Mouse (Mus musculus) neural tube, embryonic 13.5 days (tissue): ENCODE measurements around the gene Noxo1. TPM values are rescaled to one million over a fixed set of nuclear protein-coding genes. Genes with fewer than 3 reads are reported as not detected.
A peak's percentile ranks its signal among the peaks of the same experiment; 100 is the strongest.

Experiments
- ATAC-seq: fragments of 200-750 bp; cut with Nextera tagmentation; 2 replicates; pipeline ENCODE4 v1.8.0; 2017; ENCODE audit warnings: low read depth, mild to moderate bottlenecking, moderate TSS enrichment, moderate library complexity
- H3K27ac ChIP-seq: fragments of 300-500 bp; sonication (generic); replicated peaks from 2 replicates; pipeline ENCODE4 v1.5.1; 2015; ENCODE audit warnings: moderate library complexity, mild to moderate bottlenecking, inconsistent platforms
- H3K27me3 ChIP-seq: fragments of 300-500 bp; sonication (generic); 2 replicates; pipeline ENCODE4 v1.6.1; 2015; ENCODE audit warnings: mild to moderate bottlenecking, inconsistent platforms
- H3K36me3 ChIP-seq: fragments of 300-500 bp; sonication (generic); 2 replicates; pipeline ENCODE4 v1.6.1; 2015; ENCODE audit warnings: mild to moderate bottlenecking, inconsistent platforms
- H3K4me1 ChIP-seq: fragments of 300-500 bp; sonication (generic); replicated peaks from 2 replicates; pipeline ENCODE4 v1.6.1; 2015; ENCODE audit warnings: inconsistent platforms
- H3K4me2 ChIP-seq: fragments of 300-500 bp; sonication (generic); 2 replicates; pipeline ENCODE4 v1.6.1; 2015; ENCODE audit warnings: inconsistent platforms, mild to moderate bottlenecking, moderate library complexity
- H3K4me3 ChIP-seq: fragments of 300-500 bp; sonication (generic); 2 replicates; pipeline ENCODE4 v1.5.1; 2015; ENCODE audit warnings: mild to moderate bottlenecking, inconsistent platforms
- H3K9ac ChIP-seq: fragments of 300-500 bp; sonication (generic); 2 replicates; pipeline ENCODE4 v1.6.1; 2015; ENCODE audit warnings: moderate library complexity, mild to moderate bottlenecking, inconsistent platforms
- H3K9me3 ChIP-seq: fragments of 300-500 bp; sonication (generic); 2 replicates; pipeline ENCODE4 v1.6.1; 2016; ENCODE audit warnings: inconsistent platforms
- WGBS: fragments of 180-500 bp; shearing (Covaris S2); methylation state at CpG from one replicate; pipeline ENCODE4 v1.1.7; 2015; 5-methylcytosine and 5-hydroxymethylcytosine counted together
- polyA plus RNA-seq: library from polyadenylated mRNA; unstranded; fragments of >200 nt; fragmentation: Nextera tagmentation; extraction: Ambion mirVana; gene quantifications from 2 replicates; pipeline ENCODE4 v1.2.1, GENCODE M21; 2015

Gene Noxo1
- polyA plus RNA-seq = 1.1 and 1.5 TPM in 2 replicates

DNA sequence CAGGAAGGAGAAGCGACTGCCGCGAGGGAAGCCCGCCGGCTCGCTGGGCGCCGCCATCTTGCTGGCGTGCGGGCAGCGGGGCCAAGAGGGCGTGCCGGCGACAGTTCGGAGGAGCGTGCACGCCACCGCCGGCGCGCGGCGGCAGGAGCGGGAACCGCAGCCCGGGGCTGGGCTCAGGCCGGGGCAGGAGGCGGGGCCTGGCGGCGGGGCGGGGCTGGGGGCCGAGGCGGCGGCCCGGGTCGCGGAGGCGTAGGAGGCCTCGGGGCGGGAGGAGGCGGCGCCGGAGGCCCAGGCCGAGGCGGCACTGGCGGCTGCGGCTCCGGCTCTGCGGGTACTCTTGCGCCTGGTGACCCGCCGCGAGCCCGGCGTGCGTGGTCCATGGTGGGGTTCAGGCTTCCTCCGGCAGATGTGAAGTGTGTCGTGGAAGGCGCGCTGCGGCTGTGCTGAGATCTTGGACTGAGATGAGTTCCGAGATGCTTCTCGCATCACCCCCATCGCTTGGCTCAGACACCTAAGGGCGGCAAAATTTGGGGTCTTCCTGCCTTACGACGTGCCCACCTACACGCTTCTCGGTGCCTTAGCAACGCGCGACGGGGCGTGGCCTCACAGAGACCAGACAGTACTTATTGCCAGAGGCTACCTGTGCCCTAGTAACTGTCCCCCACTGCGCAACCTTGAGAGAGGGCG lies at the start of gene Noxo1, which contains the start of gene Gfer:
TSS of gene Noxo1 (plus strand) at position 224 of the 687 bp plus-strand sequence.
TSS of gene Gfer (minus strand) at position 146 of the 687 bp plus-strand sequence.
- Histone ChIP-seq H3K36me3 (peaks cover 35% of the 10 kb centered on the region), H3K27ac (peak within 1 kb of the TSS; percentile 90), H3K9ac (peak within 1 kb of the TSS; percentile 86), H3K9me3 (no peaks in the 10 kb centered on the region), H3K4me3 (peak within 1 kb of the TSS; percentile 77), H3K4me2 (peak within 1 kb of the TSS; percentile 79), H3K4me1 (peaks cover 36% of the 10 kb centered on the region), H3K27me3 (peaks cover 9% of the 10 kb centered on the region)
- under 1% methylated on average over 61 of the region's 76 CpGs for WGBS
- ATAC-seq = peak; percentile 95

DNA sequence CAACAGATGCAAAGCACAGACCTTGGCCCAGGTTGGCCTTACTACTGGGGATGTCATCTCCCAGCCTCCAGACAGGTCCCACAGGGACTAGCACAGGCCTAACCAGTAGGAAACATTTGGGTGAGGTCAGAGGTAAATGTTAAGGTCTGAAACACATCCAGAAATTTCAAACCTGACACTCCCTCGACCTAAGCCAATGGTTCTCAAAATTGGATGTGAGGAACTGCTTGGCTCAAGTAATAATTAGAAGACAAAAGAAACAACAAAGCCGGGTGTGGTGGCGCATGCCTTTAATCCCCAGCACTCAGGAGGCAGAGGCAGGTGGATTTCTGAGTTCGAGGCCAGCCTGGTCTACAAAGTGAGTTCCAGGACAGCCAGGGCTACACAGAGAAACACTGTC lies 49.7 kb upstream of the Noxo1 start:
- 85% methylated on average over 4 of the region's 4 CpGs for WGBS
- no peak overlapping the region for H3K9ac ChIP-seq
- H3K27ac ChIP-seq = 0 out of 2 replicates have a peak overlapping the region, but pooled peaks have one; percentile 23
- H3K4me2 ChIP-seq = no peak overlapping the region
- peaks cover 38% of the 10 kb centered on the region for H3K4me1 ChIP-seq
- H3K9me3 ChIP-seq = no peaks in the 10 kb centered on the region
- no peaks in the 10 kb centered on the region for H3K36me3 ChIP-seq
- ATAC-seq = no peak
- no peak overlapping the region for H3K4me3 ChIP-seq
- peaks cover 26% of the 10 kb centered on the region for H3K27me3 ChIP-seq

DNA sequence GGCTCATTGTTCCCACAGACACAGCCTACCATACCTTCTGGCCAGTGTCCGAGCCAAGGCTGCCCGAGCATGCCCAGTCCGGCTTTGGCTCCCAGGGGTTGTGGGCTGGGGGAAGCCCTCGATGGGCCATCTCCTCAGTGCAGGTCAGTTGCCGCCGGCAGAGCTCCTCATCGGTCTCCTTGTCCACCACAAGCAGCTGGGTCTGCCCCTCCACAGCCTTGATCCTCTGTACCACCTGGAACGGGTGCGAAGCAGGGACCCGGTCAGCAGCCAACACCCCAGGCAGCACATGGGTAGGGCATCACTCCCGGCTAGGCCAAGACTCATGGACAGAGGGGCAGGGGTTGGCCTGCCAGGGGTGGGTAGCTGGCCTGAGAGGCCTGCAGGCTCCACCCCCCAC lies 48.5 kb upstream of the Noxo1 start:
- Histone ChIP-seq H3K4me1 (peaks cover 38% of the 10 kb centered on the region), H3K9me3 (no peaks in the 10 kb centered on the region), H3K9ac (peak overlapping the region; percentile 18; the same call in 1 of the 2 replicates), H3K4me2 (peak overlapping the region; percentile 13; the same call in 1 of the 2 replicates), H3K4me3 (peak overlapping the region; percentile 13; the same call in 1 of the 2 replicates), H3K27ac (peak overlapping the region; percentile 28; the same call in 1 of the 2 replicates), H3K27me3 (peaks cover 28% of the 10 kb centered on the region), H3K36me3 (no peaks in the 10 kb centered on the region)
- 80% methylated on average over 11 of the region's 11 CpGs for WGBS
- no peak for ATAC-seq

DNA sequence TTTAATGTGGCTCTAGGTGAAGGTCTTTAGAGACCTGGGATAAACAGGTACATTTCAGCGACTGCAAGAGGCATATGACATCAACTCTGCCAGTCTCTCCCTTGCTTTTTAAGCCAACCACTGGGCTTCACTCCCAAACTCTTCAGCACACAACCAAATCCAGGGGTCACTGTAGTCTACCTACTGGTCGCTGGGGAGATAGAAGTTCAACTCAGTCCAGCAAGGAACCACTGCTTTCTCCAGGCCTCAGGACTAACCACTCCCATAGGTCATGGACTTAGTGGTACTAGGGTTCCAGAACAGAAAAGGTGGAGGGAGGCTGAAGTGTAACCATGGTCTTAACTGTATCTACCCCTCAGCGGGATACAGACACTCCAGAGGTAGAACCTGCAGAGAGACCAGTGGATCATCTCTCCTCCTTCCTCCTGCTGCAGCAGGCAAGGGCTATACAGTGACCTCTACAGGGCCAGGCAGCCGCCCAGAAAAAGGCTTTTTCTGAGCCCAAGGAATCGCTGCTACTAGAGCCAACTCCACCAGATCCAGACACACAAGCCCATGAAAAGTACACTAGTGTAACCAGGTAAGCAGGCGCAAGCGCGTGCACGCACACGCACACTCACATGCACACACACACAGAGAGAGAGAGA lies 47.2 kb upstream of the Noxo1 start:
- WGBS = 76% methylated on average over 10 of the region's 10 CpGs
- ATAC-seq = no peak

GRCm38 (mm10) chr17:24649581-24650069 lies 46.4 kb upstream of the Noxo1 start:
- Histone ChIP-seq H3K9ac (peak overlapping the region; percentile 89), H3K36me3 (no peaks in the 10 kb centered on the region), H3K4me1 (peaks cover 31% of the 10 kb centered on the region), H3K27ac (peak overlapping the region; percentile 59), H3K4me2 (peak overlapping the region; percentile 94), H3K27me3 (peaks cover 37% of the 10 kb centered on the region), H3K4me3 (peak overlapping the region; percentile 69), H3K9me3 (no peaks in the 10 kb centered on the region)
- under 1% methylated on average over 35 of the region's 35 CpGs for whole genome bisulfite sequencing
- peak; percentile 51 for ATAC-seq

More for the DNA sequence above, 47.2 kb upstream of the Noxo1 start:
- peaks cover 37% of the 10 kb centered on the region for H3K4me1 ChIP-seq
- H3K4me3 ChIP-seq = peak overlapping the region; percentile 69
- H3K36me3 ChIP-seq = no peaks in the 10 kb centered on the region
- H3K4me2 ChIP-seq = peak overlapping the region; percentile 94
- H3K9ac ChIP-seq = peak overlapping the region; percentile 89
- peaks cover 37% of the 10 kb centered on the region for H3K27me3 ChIP-seq
- H3K9me3 ChIP-seq = no peaks in the 10 kb centered on the region
- H3K27ac ChIP-seq = no peak overlapping the region

GRCm38 (mm10) chr17:24650070-24650616 lies 45.9 kb upstream of the Noxo1 start, which contains the start of gene Slc9a3r2:
Slc9a3r2 (minus strand) TSS chr17:24650327.
- Histone ChIP-seq H3K4me1 (peaks cover 26% of the 10 kb centered on the region), H3K27ac (peak within 1 kb of the TSS; percentile 59), H3K9me3 (no peaks in the 10 kb centered on the region), H3K4me3 (peak within 1 kb of the TSS; percentile 69), H3K36me3 (no peaks in the 10 kb centered on the region), H3K27me3 (peaks cover 37% of the 10 kb centered on the region), H3K9ac (peak within 1 kb of the TSS; percentile 89), H3K4me2 (peak within 1 kb of the TSS; percentile 94)
- WGBS = 1% methylated on average over 31 of the region's 41 CpGs
- peak; percentile 46; the same call in 1 of the 2 replicates for ATAC-seq

GRCm38 (mm10) chr17:24650766-24651165 lies 45.3 kb upstream of the Noxo1 start:
- peaks cover 25% of the 10 kb centered on the region for H3K4me1 ChIP-seq
- peaks cover 37% of the 10 kb centered on the region for H3K27me3 ChIP-seq
- 0 out of 2 replicates have a peak overlapping the region, but pooled peaks have one; percentile 59 for H3K27ac ChIP-seq
- peak overlapping the region; percentile 69; the same call in 1 of the 2 replicates for H3K4me3 ChIP-seq
- H3K36me3 ChIP-seq = no peaks in the 10 kb centered on the region
- H3K9ac ChIP-seq = peak overlapping the region; percentile 89; the same call in 1 of the 2 replicates
- ATAC-seq = no peak
- WGBS = 78% methylated on average over 4 of the region's 4 CpGs
- no peaks in the 10 kb centered on the region for H3K9me3 ChIP-seq
- peak overlapping the region; percentile 94 for H3K4me2 ChIP-seq

DNA sequence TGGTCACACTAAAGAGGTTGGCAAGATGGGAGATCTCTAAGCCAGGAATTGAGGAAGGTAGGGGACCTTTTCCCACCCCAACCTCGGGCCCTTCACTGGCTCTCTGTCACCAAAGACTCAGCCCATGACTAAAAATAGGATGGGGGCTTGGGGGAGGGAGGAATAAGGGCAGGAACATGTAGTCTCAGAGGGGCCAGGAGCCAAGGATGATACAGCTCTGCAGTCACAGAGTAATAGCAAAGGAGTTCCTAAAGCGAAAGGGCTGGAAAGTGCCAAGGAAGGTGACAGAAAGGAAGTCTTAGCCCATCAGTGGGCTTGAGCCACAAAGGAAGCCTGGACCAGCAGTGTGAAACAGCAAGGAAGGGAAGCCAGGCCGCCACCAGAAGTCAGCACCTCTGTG lies 44.2 kb upstream of the Noxo1 start:
- H3K27ac ChIP-seq = no peak overlapping the region
- peaks cover 25% of the 10 kb centered on the region for H3K4me1 ChIP-seq
- H3K36me3 ChIP-seq = no peaks in the 10 kb centered on the region
- H3K4me2 ChIP-seq = no peak overlapping the region
- no peak overlapping the region for H3K9ac ChIP-seq
- H3K9me3 ChIP-seq = no peaks in the 10 kb centered on the region
- peaks cover 48% of the 10 kb centered on the region for H3K27me3 ChIP-seq
- no peak overlapping the region for H3K4me3 ChIP-seq
- no peak for ATAC-seq
- WGBS = 75% methylated on average over 3 of the region's 3 CpGs

DNA sequence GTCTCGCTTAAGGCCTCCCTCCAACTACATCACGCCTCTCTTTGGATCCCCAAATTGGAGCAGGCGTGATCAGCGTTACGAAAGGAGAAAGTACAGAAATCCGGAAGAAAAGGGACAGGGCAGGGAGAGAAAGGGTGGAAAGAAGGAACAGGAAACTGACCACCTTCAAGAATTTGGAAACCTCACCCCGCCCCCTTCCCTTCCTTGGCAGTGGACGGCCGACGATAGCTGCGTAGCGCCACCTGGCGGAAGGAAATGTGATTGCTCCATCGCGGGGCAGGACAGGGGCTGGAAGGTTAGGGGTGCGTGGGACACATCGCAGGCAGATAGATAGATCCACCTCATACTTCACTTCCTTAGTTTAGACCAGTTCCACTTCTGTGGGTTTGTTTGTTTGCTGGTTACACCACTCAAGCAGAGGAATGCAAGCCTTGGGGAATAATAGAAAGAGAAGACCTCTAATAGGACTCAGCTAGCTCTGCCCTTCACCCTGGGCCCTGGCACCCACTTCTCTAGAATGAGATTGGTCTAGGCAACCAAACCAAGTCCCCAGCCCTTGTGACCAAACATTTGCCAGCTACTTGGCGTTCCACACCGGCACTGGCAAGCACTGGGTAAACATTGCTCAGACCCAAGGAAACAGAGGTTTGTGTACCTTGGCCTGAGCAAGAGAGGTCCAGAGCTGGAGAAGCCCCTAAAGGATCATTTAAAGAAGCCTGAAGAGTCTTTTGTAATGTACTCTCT lies 41.9 kb upstream of the Noxo1 start:
- WGBS = 6% methylated on average over 19 of the region's 19 CpGs
- no peaks in the 10 kb centered on the region for H3K36me3 ChIP-seq
- peak overlapping the region; percentile 52 for H3K4me2 ChIP-seq
- peak overlapping the region; percentile 24; the same call in 1 of the 2 replicates for H3K4me3 ChIP-seq
- ATAC-seq = no peak
- no peaks in the 10 kb centered on the region for H3K9me3 ChIP-seq
- H3K27ac ChIP-seq = no peak overlapping the region
- peaks cover 29% of the 10 kb centered on the region for H3K4me1 ChIP-seq
- H3K27me3 ChIP-seq = peaks cover 60% of the 10 kb centered on the region
- peak overlapping the region; percentile 47; the same call in 1 of the 2 replicates for H3K9ac ChIP-seq

DNA sequence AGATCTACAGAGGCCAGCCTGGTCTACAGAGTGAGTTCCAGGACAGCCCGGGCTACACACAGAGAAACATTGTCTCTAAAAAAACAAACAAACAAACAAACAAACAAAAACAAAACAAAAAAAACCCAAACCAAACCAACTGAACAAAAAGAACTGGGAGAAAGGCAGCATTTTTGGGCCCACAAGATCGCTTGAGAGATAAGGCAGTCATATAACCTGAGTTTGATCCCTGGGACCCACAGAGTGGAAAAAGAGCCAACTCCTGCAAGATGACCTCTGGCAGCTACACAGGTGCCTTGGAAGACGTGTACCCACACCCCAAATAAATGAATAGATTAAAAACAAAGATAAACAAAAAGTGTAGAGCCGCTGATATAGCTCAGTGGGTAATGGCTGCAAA lies 41.1 kb upstream of the Noxo1 start:
- Histone ChIP-seq H3K9me3 (no peaks in the 10 kb centered on the region), H3K9ac (no peak overlapping the region), H3K4me1 (peaks cover 21% of the 10 kb centered on the region), H3K4me3 (no peak overlapping the region), H3K36me3 (no peaks in the 10 kb centered on the region), H3K4me2 (no peak overlapping the region), H3K27ac (no peak overlapping the region), H3K27me3 (peaks cover 64% of the 10 kb centered on the region)
- ATAC-seq = no peak
- 75% methylated on average over 4 of the region's 4 CpGs for WGBS

GRCm38 (mm10) chr17:24658017-24658758 lies 37.8 kb upstream of the Noxo1 start, which contains the start of gene Npw:
Npw (minus strand) TSS chr17:24658457.
- Histone ChIP-seq H3K36me3 (no peaks in the 10 kb centered on the region), H3K4me3 (peak within 1 kb of the TSS; percentile 35), H3K9me3 (no peaks in the 10 kb centered on the region), H3K9ac (peak within 1 kb of the TSS; percentile 54), H3K27me3 (peaks cover 61% of the 10 kb centered on the region), H3K27ac (no peak within 1 kb of the TSS), H3K4me2 (peak within 1 kb of the TSS; percentile 59), H3K4me1 (peaks cover 16% of the 10 kb centered on the region)
- 0 out of 2 replicates have a peak, but pooled peaks have one; percentile 20 for ATAC-seq
- WGBS = 1% methylated on average over 47 of the region's 47 CpGs
